Mouse (Mus musculus): Measurements from ENCODE around the gene Adh6b. TPM values are rescaled to one million over a fixed set of nuclear protein-coding genes. Genes with fewer than 3 reads are reported as not detected.
"Not testable (repeated sequence)": the region's sequence is repeated elsewhere in the genome, so short reads cannot be mapped to it uniquely, and the experiment has no call there.

The Adh6b gene
- polyA plus RNA-seq, 1 experiment from 2014 or later, result not detected

DNA sequence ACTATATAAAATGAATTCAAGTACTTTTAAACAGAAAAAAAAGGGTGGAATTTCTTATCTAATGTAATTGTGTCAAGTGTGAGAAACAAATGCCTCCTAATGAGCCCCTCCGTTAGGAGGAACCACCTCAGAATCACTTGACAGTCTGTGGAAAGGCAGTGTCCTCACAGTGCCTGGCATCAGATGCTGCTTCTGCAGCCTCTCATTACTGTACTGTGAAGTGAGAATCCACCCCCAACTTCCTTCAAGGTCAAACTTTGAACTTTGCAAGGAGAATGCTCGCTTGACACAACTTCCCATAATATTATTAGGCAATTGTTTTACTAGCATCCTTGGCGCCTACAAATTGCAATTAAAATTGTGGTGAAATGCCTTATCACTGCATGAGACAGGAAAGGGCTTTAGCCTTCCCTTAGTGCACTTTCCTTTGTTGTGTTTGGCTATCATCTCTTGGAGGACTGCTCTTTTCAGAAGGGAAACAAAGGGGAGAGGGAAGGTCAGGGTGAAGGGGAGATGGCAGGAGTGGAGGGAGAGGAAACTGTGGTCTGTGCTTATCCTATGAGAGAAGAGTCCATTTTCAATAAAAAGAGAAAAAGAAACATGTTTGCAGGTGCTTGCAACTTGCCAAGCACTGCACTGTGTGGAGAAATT, 5.3 kb upstream of the Adh6b start:
- Histone ChIP-seq H3K9me3 (ENCODE audit: control insufficient read depth, low read length) (no peaks in the 10 kb centered on the region), H3K27me3 (ENCODE audit: control insufficient read depth, insufficient read depth, low read length) (no peaks in the 10 kb centered on the region), H3K4me1 (ENCODE audit: control insufficient read depth, insufficient read depth, low read length) (no peaks in the 10 kb centered on the region), H3K9ac (replicated peaks; ENCODE audit: low read length) (no peak overlapping the region), H3K36me3 (ENCODE audit: control insufficient read depth, insufficient read depth, low read length) (no peaks in the 10 kb centered on the region), H3K27ac (replicated peaks; ENCODE audit: low read depth, low read length) (no peak overlapping the region), H3K4me2 (ENCODE audit: low read length) (no peak overlapping the region), H3K4me3 (replicated peaks; ENCODE audit: low read depth, low read length) (no peak overlapping the region)
- DNase-seq, result no peak
- 73% methylated on average over 3 of the region's 3 CpGs for WGBS
- no peak for ATAC-seq (ENCODE audit: low FRiP score, low TSS enrichment)

DNA sequence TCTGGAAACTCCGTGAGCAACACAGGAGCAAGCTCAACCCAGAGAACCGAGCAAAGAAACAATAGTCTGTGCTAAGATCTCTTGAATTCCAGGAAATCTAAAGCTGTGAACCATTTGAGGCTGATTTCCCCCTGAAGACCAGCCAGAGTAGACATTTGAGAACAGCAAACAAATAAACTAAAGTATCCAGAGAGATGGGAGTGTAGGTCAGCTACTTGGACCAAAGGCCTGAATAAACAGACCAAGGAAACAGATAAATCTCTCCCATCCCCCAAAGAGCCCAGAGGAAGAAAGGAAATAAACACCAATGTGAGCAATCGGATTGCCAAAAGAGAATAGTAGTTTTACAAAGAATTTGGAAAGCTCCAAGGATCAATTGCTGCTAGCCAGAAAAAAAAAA, 5.5 kb downstream of the Adh6b start:
- DNase-seq (no peak), ATAC-seq (ENCODE audit: low FRiP score, low TSS enrichment) (no peak)
- H3K4me1 ChIP-seq (ENCODE audit: control insufficient read depth, insufficient read depth, low read length), result no peaks in the 10 kb centered on the region
- no peaks in the 10 kb centered on the region for H3K9me3 ChIP-seq (ENCODE audit: control insufficient read depth, low read length)
- H3K4me2 ChIP-seq (ENCODE audit: low read length), result no peak overlapping the region
- H3K36me3 ChIP-seq (ENCODE audit: control insufficient read depth, insufficient read depth, low read length), result no peaks in the 10 kb centered on the region
- WGBS, result 77% methylated on average over 3 of the region's 3 CpGs
- H3K9ac ChIP-seq (replicated peaks; ENCODE audit: low read length), result no peak overlapping the region
- H3K27ac ChIP-seq (replicated peaks; ENCODE audit: low read depth, low read length), result no peak overlapping the region
- no peak overlapping the region for H3K4me3 ChIP-seq (replicated peaks; ENCODE audit: low read depth, low read length)
- H3K27me3 ChIP-seq (ENCODE audit: control insufficient read depth, insufficient read depth, low read length), result no peaks in the 10 kb centered on the region

DNA sequence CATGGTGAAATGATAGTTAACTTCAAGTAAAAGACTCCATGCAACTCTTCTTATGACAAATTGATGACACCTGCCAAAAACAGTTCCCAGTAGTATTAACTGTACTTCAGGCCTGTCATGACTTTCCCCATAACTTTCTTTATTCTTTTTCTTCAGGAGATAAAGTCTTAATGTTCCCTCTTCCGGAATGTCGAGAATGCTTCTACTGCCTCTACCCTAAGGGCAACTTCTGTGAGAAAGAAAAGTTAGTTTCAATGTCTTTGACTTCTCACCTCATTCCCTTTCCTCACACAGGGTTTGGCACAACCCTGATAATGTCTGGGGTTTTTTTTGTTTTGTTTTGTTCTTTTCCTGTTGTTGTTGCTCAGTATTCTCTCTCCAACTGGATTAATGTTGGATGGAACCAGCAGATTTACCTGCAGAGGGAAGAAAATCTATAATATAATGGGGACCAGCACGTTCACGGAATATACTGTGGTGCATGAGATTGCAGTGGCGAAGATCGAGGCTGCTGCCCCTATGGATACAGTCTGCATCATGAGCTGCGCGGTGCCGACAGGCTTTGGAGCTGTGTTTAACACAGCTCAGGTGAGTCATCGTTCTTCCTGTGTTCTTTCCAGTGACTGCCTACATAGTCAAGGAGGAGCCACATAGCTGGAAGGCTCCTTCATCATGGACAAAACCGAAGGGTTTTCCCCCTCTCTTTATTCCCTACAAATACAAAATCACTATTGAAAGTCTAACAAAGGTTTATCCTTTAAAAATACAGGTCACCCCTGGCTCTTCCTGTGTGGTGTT, 10.6 kb downstream of the Adh6b start:
- no peak overlapping the region for H3K4me3 ChIP-seq (replicated peaks; ENCODE audit: low read depth, low read length)
- 92% methylated on average over 11 of the region's 11 CpGs for WGBS

DNA sequence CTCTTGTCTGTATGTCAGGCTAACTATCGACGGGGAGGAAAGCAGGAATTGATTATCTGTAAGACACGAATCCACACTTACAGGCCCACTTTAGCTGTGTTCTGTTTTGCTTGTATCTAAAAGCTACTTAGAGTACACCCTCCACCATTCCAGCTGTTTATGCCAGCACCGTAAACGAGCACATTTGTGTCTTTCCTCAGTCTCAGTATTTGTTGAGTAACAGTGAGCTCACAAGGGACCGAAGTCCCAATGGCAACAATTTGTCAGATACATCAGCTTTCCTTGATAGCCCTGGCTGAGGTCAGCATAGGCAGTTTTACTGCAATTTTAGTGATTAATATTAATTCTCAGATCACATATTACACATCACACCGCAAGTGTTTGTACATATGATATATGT, 17.3 kb downstream of the Adh6b start:
- no peak for ATAC-seq (ENCODE audit: low FRiP score, low TSS enrichment)
- 91% methylated on average over 7 of the region's 7 CpGs for WGBS
- no peaks in the 10 kb centered on the region for H3K4me1 ChIP-seq (ENCODE audit: control insufficient read depth, insufficient read depth, low read length)

More for the DNA sequence above, 10.6 kb downstream of the Adh6b start:
- ATAC-seq (ENCODE audit: low FRiP score, low TSS enrichment), result no peak
- DNase-seq, result no peak
- no peak overlapping the region for H3K9ac ChIP-seq (replicated peaks; ENCODE audit: low read length)
- H3K27ac ChIP-seq (replicated peaks; ENCODE audit: low read depth, low read length), result no peak overlapping the region
- H3K36me3 ChIP-seq (ENCODE audit: control insufficient read depth, insufficient read depth, low read length), result no peaks in the 10 kb centered on the region
- no peaks in the 10 kb centered on the region for H3K9me3 ChIP-seq (ENCODE audit: control insufficient read depth, low read length)
- H3K4me2 ChIP-seq (ENCODE audit: low read length), result no peak overlapping the region
- H3K27me3 ChIP-seq (ENCODE audit: control insufficient read depth, insufficient read depth, low read length), result no peaks in the 10 kb centered on the region
- H3K4me1 ChIP-seq (ENCODE audit: control insufficient read depth, insufficient read depth, low read length), result no peaks in the 10 kb centered on the region

DNA sequence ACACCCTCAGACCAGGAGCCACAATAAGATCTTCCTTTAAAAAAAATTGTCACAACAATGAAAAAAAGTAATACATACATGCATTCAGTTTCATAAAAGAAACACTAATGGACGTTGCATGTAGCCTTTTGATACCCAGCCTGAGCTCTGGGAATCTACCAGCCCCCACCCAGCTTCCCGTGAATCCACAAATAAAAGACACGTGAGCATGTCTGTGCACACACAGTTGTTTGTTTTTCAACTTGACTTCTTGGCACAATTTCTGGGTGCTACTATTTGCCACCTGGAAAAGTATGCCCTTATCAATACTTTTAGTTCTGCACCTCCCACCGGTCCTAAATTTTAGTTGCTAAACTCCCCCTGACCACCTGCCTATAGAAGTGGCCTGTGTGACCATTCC, 19.1 kb downstream of the Adh6b start:
- no peak for DNase-seq

More for the DNA sequence above, 17.3 kb downstream of the Adh6b start:
- H3K9ac ChIP-seq (replicated peaks; ENCODE audit: low read length), result no peak overlapping the region
- no peak for DNase-seq
- H3K36me3 ChIP-seq (ENCODE audit: control insufficient read depth, insufficient read depth, low read length), result no peaks in the 10 kb centered on the region
- no peaks in the 10 kb centered on the region for H3K9me3 ChIP-seq (ENCODE audit: control insufficient read depth, low read length)
- H3K27ac ChIP-seq (replicated peaks; ENCODE audit: low read depth, low read length), result no peak overlapping the region
- no peak overlapping the region for H3K4me2 ChIP-seq (ENCODE audit: low read length)
- H3K4me3 ChIP-seq (replicated peaks; ENCODE audit: low read depth, low read length), result no peak overlapping the region
- H3K27me3 ChIP-seq (ENCODE audit: control insufficient read depth, insufficient read depth, low read length), result no peaks in the 10 kb centered on the region

DNA sequence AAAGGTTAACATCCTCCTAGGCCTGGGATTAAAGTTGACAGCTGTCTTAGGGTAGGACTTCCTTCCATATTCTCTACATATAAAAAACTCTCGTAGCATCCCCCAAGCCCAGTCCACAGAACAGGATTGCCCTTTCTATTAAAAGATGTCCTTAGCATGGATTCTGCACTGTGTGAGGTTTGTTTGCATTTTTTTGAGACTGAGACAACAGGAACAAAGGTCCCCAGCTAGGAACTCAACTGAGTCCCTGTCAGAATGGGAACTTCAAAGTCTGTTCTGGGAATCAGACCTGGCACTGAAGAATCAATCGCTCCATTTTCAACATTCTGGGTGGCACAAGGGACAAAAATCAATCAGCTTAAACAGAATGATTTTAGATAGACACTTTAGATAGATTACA, 21.3 kb downstream of the Adh6b start:
- DNase-seq, result no peak
- 66% methylated on average over 2 of the region's 2 CpGs for WGBS
- Histone ChIP-seq H3K4me1 (ENCODE audit: control insufficient read depth, insufficient read depth, low read length) (no peaks in the 10 kb centered on the region), H3K27me3 (ENCODE audit: control insufficient read depth, insufficient read depth, low read length) (no peaks in the 10 kb centered on the region), H3K9me3 (ENCODE audit: control insufficient read depth, low read length) (no peaks in the 10 kb centered on the region), H3K4me3 (replicated peaks; ENCODE audit: low read depth, low read length) (no peak overlapping the region), H3K4me2 (ENCODE audit: low read length) (no peak overlapping the region), H3K36me3 (ENCODE audit: control insufficient read depth, insufficient read depth, low read length) (no peaks in the 10 kb centered on the region), H3K9ac (replicated peaks; ENCODE audit: low read length) (no peak overlapping the region), H3K27ac (replicated peaks; ENCODE audit: low read depth, low read length) (no peak overlapping the region)
- no peak for ATAC-seq (ENCODE audit: low FRiP score, low TSS enrichment)

More for the DNA sequence above, 19.1 kb downstream of the Adh6b start:
- 84% methylated on average over 4 of the region's 4 CpGs for WGBS
- Histone ChIP-seq H3K4me1 (ENCODE audit: control insufficient read depth, insufficient read depth, low read length) (no peaks in the 10 kb centered on the region), H3K4me2 (ENCODE audit: low read length) (no peak overlapping the region), H3K9me3 (ENCODE audit: control insufficient read depth, low read length) (no peaks in the 10 kb centered on the region), H3K36me3 (ENCODE audit: control insufficient read depth, insufficient read depth, low read length) (no peaks in the 10 kb centered on the region), H3K27ac (replicated peaks; ENCODE audit: low read depth, low read length) (no peak overlapping the region), H3K9ac (replicated peaks; ENCODE audit: low read length) (no peak overlapping the region), H3K27me3 (ENCODE audit: control insufficient read depth, insufficient read depth, low read length) (no peaks in the 10 kb centered on the region), H3K4me3 (replicated peaks; ENCODE audit: low read depth, low read length) (no peak overlapping the region)
- no peak for ATAC-seq (ENCODE audit: low FRiP score, low TSS enrichment)

DNA sequence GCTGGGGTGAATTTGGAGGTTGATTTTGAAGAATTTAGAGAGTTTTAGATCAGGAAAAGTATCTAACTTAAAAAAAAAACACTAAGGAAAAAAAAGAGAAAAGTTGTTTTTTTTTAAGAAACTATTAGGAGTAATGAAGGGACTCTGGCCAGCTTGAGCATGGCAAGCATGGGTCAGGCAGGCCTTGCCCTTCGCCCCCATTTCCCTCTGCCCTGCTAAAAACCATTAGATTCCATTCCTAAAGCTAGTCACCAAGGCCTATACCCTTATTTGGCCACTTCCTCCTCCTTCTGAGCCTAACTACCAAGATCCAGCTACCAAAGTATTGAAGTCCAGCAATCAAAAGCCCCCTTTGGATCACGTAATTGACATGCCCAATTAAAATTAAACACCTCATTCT, 24.6 kb downstream of the Adh6b start:
- Histone ChIP-seq H3K4me3 (replicated peaks; ENCODE audit: low read depth, low read length) (no peak overlapping the region), H3K9ac (replicated peaks; ENCODE audit: low read length) (no peak overlapping the region), H3K4me1 (ENCODE audit: control insufficient read depth, insufficient read depth, low read length) (no peaks in the 10 kb centered on the region), H3K27me3 (ENCODE audit: control insufficient read depth, insufficient read depth, low read length) (no peaks in the 10 kb centered on the region), H3K9me3 (ENCODE audit: control insufficient read depth, low read length) (no peaks in the 10 kb centered on the region), H3K4me2 (ENCODE audit: low read length) (no peak overlapping the region), H3K27ac (replicated peaks; ENCODE audit: low read depth, low read length) (no peak overlapping the region), H3K36me3 (ENCODE audit: control insufficient read depth, insufficient read depth, low read length) (no peaks in the 10 kb centered on the region)
- ATAC-seq (ENCODE audit: low FRiP score, low TSS enrichment) (no peak), DNase-seq (no peak)
- 88% methylated on average over 2 of the region's 2 CpGs for WGBS

DNA sequence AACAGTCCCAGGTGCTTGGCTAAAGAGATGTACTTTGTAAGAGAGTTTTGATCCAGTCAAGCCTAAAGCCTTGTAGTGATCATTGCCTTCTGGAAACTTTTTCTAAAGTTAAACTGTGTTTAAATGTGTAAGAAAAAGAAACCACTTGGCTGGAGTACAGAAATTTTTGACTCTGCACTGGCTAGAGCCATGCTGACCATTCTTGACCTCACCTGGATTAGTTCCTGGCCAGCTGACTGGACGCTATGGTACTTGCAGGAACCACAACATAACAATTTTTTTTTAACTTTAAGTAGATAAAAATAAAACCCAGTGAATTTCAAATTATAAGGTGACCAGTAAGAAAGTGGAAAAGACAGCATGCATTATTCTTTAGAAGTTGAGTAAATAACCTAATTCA, 28.0 kb downstream of the Adh6b start:
- Histone ChIP-seq H3K4me2 (ENCODE audit: low read length) (no peak overlapping the region), H3K9me3 (ENCODE audit: control insufficient read depth, low read length) (no peaks in the 10 kb centered on the region), H3K9ac (replicated peaks; ENCODE audit: low read length) (no peak overlapping the region), H3K4me3 (replicated peaks; ENCODE audit: low read depth, low read length) (no peak overlapping the region), H3K4me1 (ENCODE audit: control insufficient read depth, insufficient read depth, low read length) (no peaks in the 10 kb centered on the region), H3K27ac (replicated peaks; ENCODE audit: low read depth, low read length) (no peak overlapping the region), H3K27me3 (ENCODE audit: control insufficient read depth, insufficient read depth, low read length) (no peaks in the 10 kb centered on the region), H3K36me3 (ENCODE audit: control insufficient read depth, insufficient read depth, low read length) (no peaks in the 10 kb centered on the region)
- DNase-seq, result no peak
- WGBS, result 87% methylated on average over 1 of the region's 1 CpGs
- no peak for ATAC-seq (ENCODE audit: low FRiP score, low TSS enrichment)

DNA sequence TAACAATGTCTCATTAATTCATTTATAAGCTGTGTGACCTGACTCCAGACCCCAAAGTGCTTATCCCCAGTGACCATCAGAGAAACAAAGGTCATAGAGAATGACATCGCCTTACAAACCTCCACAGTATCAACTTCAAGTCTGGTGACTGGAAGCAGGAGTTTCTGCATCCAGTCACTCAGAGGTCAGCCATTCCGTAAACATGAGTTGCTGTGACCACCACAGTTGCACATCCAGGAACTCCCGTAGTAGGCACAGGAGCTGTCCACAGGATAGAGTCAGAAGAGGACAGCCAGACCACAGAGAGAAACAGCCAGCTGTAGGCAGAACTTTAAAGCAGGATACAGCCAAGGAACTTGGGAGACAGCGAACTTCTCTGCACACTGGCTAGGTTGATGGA, 28.7 kb downstream of the Adh6b start:
- ATAC-seq (ENCODE audit: low FRiP score, low TSS enrichment); H3K4me2 ChIP-seq (ENCODE audit: low read length); H3K4me1 ChIP-seq (ENCODE audit: control insufficient read depth, insufficient read depth, low read length); DNase-seq; H3K9ac ChIP-seq (replicated peaks; ENCODE audit: low read length); H3K9me3 ChIP-seq (ENCODE audit: control insufficient read depth, low read length); H3K27me3 ChIP-seq (ENCODE audit: control insufficient read depth, insufficient read depth, low read length); H3K36me3 ChIP-seq (ENCODE audit: control insufficient read depth, insufficient read depth, low read length); H3K27ac ChIP-seq (replicated peaks; ENCODE audit: low read depth, low read length); H3K4me3 ChIP-seq (replicated peaks; ENCODE audit: low read depth, low read length): not testable (repeated sequence)
- 78% methylated on average over 4 of the region's 4 CpGs for WGBS

All from midbrain, embryonic 14.5 days (tissue).